Mouse (Mus musculus) E14TG2a.4 (cell line): ENCODE results near the gene Terb2.

ENCODE experiments used
- CTCF ChIP-seq: conservative IDR thresholded peaks from 2 replicates; pipeline ENCODE4 v1.5.1; 2014; ENCODE audit warnings: low read length
- NANOG ChIP-seq: IDR thresholded peaks from 2 replicates; pipeline ENCODE4 v1.6.1; 2014; ENCODE audit warnings: borderline replicate concordance, low read length, mixed read lengths
- POU5F1 ChIP-seq: IDR thresholded peaks from 2 replicates; pipeline ENCODE4 v1.6.1; 2014; ENCODE audit warnings: low read length, borderline replicate concordance

GRCm38 (mm10) chr2:122206440-122207107, 20.5 kb downstream of the Terb2 start:
- TF ChIP-seq CTCF (no peak), POU5F1 (no peak), NANOG (no peak)
